Mouse (Mus musculus): Measurements from ENCODE around the gene Mmp7. TPM values are rescaled to one million over a fixed set of nuclear protein-coding genes. Genes with fewer than 3 reads are reported as not detected.

Gene Mmp7
- total and polyA plus RNA-seq, 2 experiments from 2014 or later: not detected

DNA sequence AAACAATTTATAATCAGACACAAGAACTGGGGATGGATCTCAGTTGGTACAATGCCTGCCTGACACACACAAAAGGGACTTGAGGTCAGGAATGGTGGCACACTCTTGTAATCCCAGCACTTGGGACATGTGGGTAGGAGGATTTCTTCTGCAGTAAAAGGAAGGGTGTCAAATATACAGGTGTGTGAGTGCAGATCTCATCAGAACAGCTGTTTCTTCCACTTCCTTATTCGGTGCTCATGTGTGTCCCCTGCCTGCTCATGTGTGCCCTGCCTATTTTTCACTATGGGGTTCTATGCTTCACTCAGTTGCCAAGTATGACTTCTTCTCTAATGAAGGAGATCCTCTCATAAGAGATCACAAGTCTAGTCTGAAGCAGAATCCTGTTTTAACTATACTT is 50.8 kb downstream of the Mmp7 start:
- Histone ChIP-seq H3K4me1 (ENCODE audit: insufficient read depth) (no peaks in the 10 kb centered on the region), H3K9ac (no peak overlapping the region), H3K4me3 (ENCODE audit: low read depth, low read length) (no peak overlapping the region), H3K27ac (ENCODE audit: low read depth, low read length) (no peak overlapping the region), H3K4me2 (ENCODE audit: low read depth) (no peak overlapping the region), H3K36me3 (ENCODE audit: insufficient read depth) (no peaks in the 10 kb centered on the region), H3K27me3 (ENCODE audit: insufficient read depth, low read length) (no peaks in the 10 kb centered on the region), H3K9me3 (ENCODE audit: low read length) (no peaks in the 10 kb centered on the region)
- WGBS: 85% methylated on average over 1 of the region's 1 CpGs
- ATAC-seq: no peak
- TF ChIP-seq CTCF (IDR thresholded peaks at IDR 0.05; ENCODE audit: low read depth): no peak
- no peak for DNase-seq

DNA sequence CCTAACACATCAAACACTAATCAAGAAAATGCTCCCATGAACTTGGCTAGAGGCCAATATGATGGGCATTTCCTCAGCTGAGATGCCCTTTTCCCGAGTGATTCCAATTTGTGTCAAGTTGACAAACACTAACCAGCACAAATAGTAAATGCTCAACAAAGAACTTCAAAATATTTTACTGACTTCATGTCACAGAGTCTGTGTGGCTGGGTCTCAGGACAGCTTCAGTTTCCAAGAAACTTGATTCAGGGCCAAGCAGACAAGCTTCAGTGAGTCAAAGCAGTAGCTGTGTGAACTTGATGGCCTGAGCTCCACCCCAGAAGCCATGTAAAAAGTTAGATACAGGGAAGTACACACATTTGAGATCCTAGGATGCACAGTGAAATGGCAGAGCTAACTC is 52.3 kb downstream of the Mmp7 start:
- 53% methylated on average over 1 of the region's 1 CpGs for WGBS
- no peak overlapping the region for H3K9ac ChIP-seq
- no peaks in the 10 kb centered on the region for H3K36me3 ChIP-seq (ENCODE audit: insufficient read depth)
- no peaks in the 10 kb centered on the region for H3K9me3 ChIP-seq (ENCODE audit: low read length)
- no peaks in the 10 kb centered on the region for H3K27me3 ChIP-seq (ENCODE audit: insufficient read depth, low read length)
- H3K4me1 ChIP-seq (ENCODE audit: insufficient read depth): no peaks in the 10 kb centered on the region
- no peak overlapping the region for H3K27ac ChIP-seq (ENCODE audit: low read depth, low read length)
- ATAC-seq (no peak), DNase-seq (no peak)
- no peak for TF ChIP-seq CTCF (IDR thresholded peaks at IDR 0.05; ENCODE audit: low read depth)
- no peak overlapping the region for H3K4me3 ChIP-seq (ENCODE audit: low read depth, low read length)
- H3K4me2 ChIP-seq (ENCODE audit: low read depth): no peak overlapping the region

DNA sequence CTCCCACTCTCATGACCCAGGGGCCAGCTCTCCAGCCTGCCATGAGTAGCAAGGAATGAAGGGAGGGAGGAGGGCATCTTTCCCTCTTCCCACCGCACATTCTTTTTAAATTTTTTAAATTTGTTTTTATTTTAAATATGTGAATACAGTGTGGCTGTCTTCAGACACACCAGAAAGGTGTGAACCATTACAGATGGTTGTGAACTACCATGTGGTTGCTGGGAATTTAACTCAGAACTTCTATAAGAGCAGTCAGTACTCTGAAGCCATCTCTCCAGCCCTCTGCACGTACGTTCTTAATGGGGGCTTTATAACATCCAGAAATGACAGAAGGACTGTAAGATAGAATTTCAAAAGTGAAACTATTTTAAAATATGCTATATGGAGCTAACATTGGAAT is 57.0 kb downstream of the Mmp7 start:
- ATAC-seq (peak; percentile 42; the same call in 1 of the 2 replicates), DNase-seq (no peak)
- Histone ChIP-seq H3K4me2 (ENCODE audit: low read depth) (no peak overlapping the region), H3K9me3 (ENCODE audit: low read length) (no peaks in the 10 kb centered on the region), H3K27me3 (ENCODE audit: insufficient read depth, low read length) (no peaks in the 10 kb centered on the region), H3K27ac (ENCODE audit: low read depth, low read length) (no peak overlapping the region), H3K36me3 (ENCODE audit: insufficient read depth) (no peaks in the 10 kb centered on the region), H3K9ac (no peak overlapping the region), H3K4me1 (ENCODE audit: insufficient read depth) (no peaks in the 10 kb centered on the region), H3K4me3 (ENCODE audit: low read depth, low read length) (no peak overlapping the region)
- no peak for TF ChIP-seq CTCF (IDR thresholded peaks at IDR 0.05; ENCODE audit: low read depth)
- 74% methylated on average over 3 of the region's 3 CpGs for WGBS

Other genes starting within 250 kb of the Mmp7 start
- gene Mmp3, start 246.3 kb upstream of the Mmp7 start, total RNA-seq (2014; rRNA removed): not detected in 2 replicates
- gene Mmp3, start 246.3 kb upstream of the Mmp7 start, polyA plus RNA-seq (2015; fragmentation: Nextera tagmentation; extraction: Ambion mirVana): not detected in 2 replicates
- not detected in 2 replicates for gene Mmp10, start 189.7 kb upstream of the Mmp7 start, total RNA-seq (2014; rRNA removed)
- not detected in 2 replicates for gene Mmp10, start 189.7 kb upstream of the Mmp7 start, polyA plus RNA-seq (2015; fragmentation: Nextera tagmentation; extraction: Ambion mirVana)
- 0.90 TPM in 1 of 2 replicates, not detected in the other for gene Mmp8, start 133.6 kb upstream of the Mmp7 start, total RNA-seq (2014; rRNA removed)
- 0.10 and 0.19 TPM in 2 replicates for gene Mmp8, start 133.6 kb upstream of the Mmp7 start, polyA plus RNA-seq (2015; fragmentation: Nextera tagmentation; extraction: Ambion mirVana)
- not detected in 2 replicates for gene Mmp27, start 120.7 kb upstream of the Mmp7 start, total RNA-seq (2014; rRNA removed)
- not detected in 2 replicates for gene Mmp27, start 120.7 kb upstream of the Mmp7 start, polyA plus RNA-seq (2015; fragmentation: Nextera tagmentation; extraction: Ambion mirVana)
- not detected in 2 replicates for gene Mmp20, start 63.9 kb upstream of the Mmp7 start, total RNA-seq (2014; rRNA removed)
- not detected in 2 replicates for gene Mmp20, start 63.9 kb upstream of the Mmp7 start, polyA plus RNA-seq (2015; fragmentation: Nextera tagmentation; extraction: Ambion mirVana)
- gene Tmem123, start 72.0 kb downstream of the Mmp7 start, total RNA-seq (2014; rRNA removed): 13.7 and 19.8 TPM in 2 replicates
- 13.9 TPM in 2 replicates for gene Tmem123, start 72.0 kb downstream of the Mmp7 start, polyA plus RNA-seq (2015; fragmentation: Nextera tagmentation; extraction: Ambion mirVana)
- gene Birc2, start 145.0 kb downstream of the Mmp7 start, total RNA-seq (2014; rRNA removed): 53.0 and 54.2 TPM in 2 replicates
- 23.8 and 28.8 TPM in 2 replicates for gene Birc2, start 145.0 kb downstream of the Mmp7 start, polyA plus RNA-seq (2015; fragmentation: Nextera tagmentation; extraction: Ambion mirVana)
- 2.5 and 3.6 TPM in 2 replicates for gene Birc3, start 181.1 kb downstream of the Mmp7 start, total RNA-seq (2014; rRNA removed)
- 0.62 and 0.90 TPM in 2 replicates for gene Birc3, start 181.1 kb downstream of the Mmp7 start, polyA plus RNA-seq (2015; fragmentation: Nextera tagmentation; extraction: Ambion mirVana)